Mouse (Mus musculus) heart, postnatal 0 days (tissue): ENCODE results near the gene Epha5. TPM values are rescaled to one million over a fixed set of nuclear protein-coding genes. Genes with fewer than 3 reads are reported as not detected.

Experiments
- ATAC-seq: fragments of 200-750 bp; cut with Nextera tagmentation; 2 replicates; pipeline ENCODE4 v1.8.0; 2017; ENCODE audit warnings: low read depth, moderate number of reproducible peaks, moderate library complexity; ENCODE audit not compliant: insufficient read depth
- DNase-seq: peaks from one replicate; pipeline ENCODE4 v3.0.0-alpha.2; 2016; ENCODE audit warnings: low spot score
- H3K27ac ChIP-seq: fragments of 300-500 bp; sonication (generic); 2 replicates; pipeline ENCODE4 v1.5.1; 2014; ENCODE audit warnings: low read depth, mild to moderate bottlenecking
- H3K27me3 ChIP-seq: fragments of 300-500 bp; sonication (generic); 2 replicates; pipeline ENCODE4 v1.6.1; 2014; ENCODE audit warnings: low read length, mixed read lengths; ENCODE audit not compliant: control insufficient read depth, insufficient read depth
- H3K36me3 ChIP-seq: fragments of 300-500 bp; sonication (generic); replicated peaks from 2 replicates; pipeline ENCODE4 v1.6.1; 2014; ENCODE audit warnings: low read length, mixed read lengths; ENCODE audit not compliant: control insufficient read depth, insufficient read depth
- H3K4me1 ChIP-seq: fragments of 300-500 bp; sonication (generic); 2 replicates; pipeline ENCODE4 v1.6.1; 2014; ENCODE audit warnings: antibody characterized with exemption; ENCODE audit not compliant: control insufficient read depth, insufficient read depth
- H3K4me2 ChIP-seq: fragments of 300-500 bp; sonication (generic); 2 replicates; pipeline ENCODE4 v1.6.1; 2014; ENCODE audit warnings: low read depth, mild to moderate bottlenecking, low read length, moderate library complexity
- H3K4me3 ChIP-seq: fragments of 300-500 bp; sonication (generic); 2 replicates; pipeline ENCODE4 v1.5.1; 2014; ENCODE audit warnings: low read depth, low read length
- H3K9ac ChIP-seq: fragments of 300-500 bp; sonication (generic); replicated peaks from 2 replicates; pipeline ENCODE4 v1.6.1; 2014; ENCODE audit warnings: low read depth, low read length, mixed read lengths
- H3K9me3 ChIP-seq: fragments of 300-500 bp; sonication (generic); replicated peaks from 2 replicates; pipeline ENCODE4 v1.6.1; 2016; ENCODE audit warnings: low read length; ENCODE audit not compliant: control insufficient read depth
- CTCF ChIP-seq: IDR thresholded peaks from 2 replicates; pipeline ENCODE4 v1.5.1; 2016; ENCODE audit warnings: antibody characterized with exemption, control low read depth, low read depth
- EP300 ChIP-seq: IDR thresholded peaks from 2 replicates; pipeline ENCODE4 v1.6.1; 2016; ENCODE audit warnings: antibody characterized with exemption, low read depth
- WGBS: fragments of 180-500 bp; shearing (Covaris S2); extraction: QIAGEN DNeasy Blood & Tissue Kit; methylation state at CpG from one replicate; pipeline ENCODE4 v1.1.7; 2014; 5-methylcytosine and 5-hydroxymethylcytosine counted together
- polyA plus RNA-seq: library from polyadenylated mRNA; unstranded; fragments of >200 nt; fragmentation: Nextera tagmentation; extraction: Ambion mirVana; gene quantifications from 2 replicates; pipeline ENCODE4 v1.2.1, GENCODE M21; 2015
- total RNA-seq: library from RNA; depleted of rRNA; stranded (reverse); fragments of >200 nt; gene quantifications from 2 replicates; pipeline ENCODE4 v1.2.3, GENCODE M21; 2014; ENCODE audit warnings: low replicate concordance

Epha5 gene
- total and polyA plus RNA-seq, 2 experiments from 2014 or later: 0.08 to 0.18 TPM

GRCm38 (mm10) chr5:84153095-84153494, 264.1 kb downstream of the Epha5 start:
- H3K27ac ChIP-seq: no peak overlapping the region
- no peaks in the 10 kb centered on the region for H3K9me3 ChIP-seq
- no peak overlapping the region for H3K9ac ChIP-seq
- H3K4me1 ChIP-seq: no peaks in the 10 kb centered on the region
- TF ChIP-seq CTCF: no peak
- 39% methylated on average over 2 of the region's 2 CpGs for WGBS
- H3K4me3 ChIP-seq: no peak overlapping the region
- no peaks in the 10 kb centered on the region for H3K27me3 ChIP-seq
- no peak for ATAC-seq
- DNase-seq: no peak
- H3K36me3 ChIP-seq: no peaks in the 10 kb centered on the region
- H3K4me2 ChIP-seq: no peak overlapping the region

GRCm38 (mm10) chr5:84142138-84142537, 275.0 kb downstream of the Epha5 start:
- Histone ChIP-seq H3K9ac (no peak overlapping the region), H3K9me3 (no peaks in the 10 kb centered on the region), H3K36me3 (no peaks in the 10 kb centered on the region), H3K4me3 (no peak overlapping the region), H3K4me1 (no peaks in the 10 kb centered on the region), H3K4me2 (no peak overlapping the region), H3K27me3 (no peaks in the 10 kb centered on the region), H3K27ac (no peak overlapping the region)
- no peak for ATAC-seq
- 58% methylated on average over 4 of the region's 4 CpGs for WGBS
- DNase-seq: no peak
- TF ChIP-seq CTCF (no peak), EP300 (no peak)

- Histone ChIP-seq H3K9me3 (no peaks in the 10 kb centered on the region), H3K9ac (no peak overlapping the region), H3K27ac (no peak overlapping the region), H3K27me3 (no peaks in the 10 kb centered on the region), H3K4me3 (peak overlapping the region; percentile 18), H3K36me3 (no peaks in the 10 kb centered on the region), H3K4me1 (no peaks in the 10 kb centered on the region), H3K4me2 (peak overlapping the region; percentile 49)
- ATAC-seq (no peak), DNase-seq (peak; percentile 17)
- TF ChIP-seq EP300 (no peak), CTCF (no peak)
- WGBS: 31% methylated on average over 11 of the region's 11 CpGs
These were observed 321.2 kb downstream of the Epha5 start for GRCm38 (mm10) chr5:84095947-84096346.

GRCm38 (mm10) chr5:84081321-84081720, 335.9 kb downstream of the Epha5 start:
- H3K9ac ChIP-seq: no peak overlapping the region
- H3K36me3 ChIP-seq: no peaks in the 10 kb centered on the region
- no peak overlapping the region for H3K27ac ChIP-seq
- H3K4me1 ChIP-seq: no peaks in the 10 kb centered on the region
- TF ChIP-seq EP300 (no peak), CTCF (no peak)
- 64% methylated on average over 6 of the region's 6 CpGs for WGBS
- H3K4me3 ChIP-seq: no peak overlapping the region
- H3K4me2 ChIP-seq: no peak overlapping the region
- DNase-seq: no peak
- ATAC-seq: no peak
- H3K9me3 ChIP-seq: no peaks in the 10 kb centered on the region
- no peaks in the 10 kb centered on the region for H3K27me3 ChIP-seq

- no peaks in the 10 kb centered on the region for H3K27me3 ChIP-seq
- ATAC-seq (no peak), DNase-seq (no peak)
- TF ChIP-seq EP300: no peak
- no peak for TF ChIP-seq CTCF
- H3K4me1 ChIP-seq: no peaks in the 10 kb centered on the region
- no peak overlapping the region for H3K4me2 ChIP-seq
- H3K4me3 ChIP-seq: no peak overlapping the region
- no peak overlapping the region for H3K9ac ChIP-seq
- H3K36me3 ChIP-seq: no peaks in the 10 kb centered on the region
- WGBS: 77% methylated on average over 7 of the region's 7 CpGs
- H3K9me3 ChIP-seq: no peaks in the 10 kb centered on the region
- H3K27ac ChIP-seq: no peak overlapping the region
These were observed 346.2 kb downstream of the Epha5 start for GRCm38 (mm10) chr5:84070976-84071375.

- Histone ChIP-seq H3K4me3 (no peak overlapping the region), H3K9me3 (no peaks in the 10 kb centered on the region), H3K27me3 (no peaks in the 10 kb centered on the region), H3K9ac (no peak overlapping the region), H3K36me3 (no peaks in the 10 kb centered on the region), H3K4me1 (no peaks in the 10 kb centered on the region), H3K27ac (no peak overlapping the region), H3K4me2 (no peak overlapping the region)
- WGBS: 70% methylated on average over 2 of the region's 2 CpGs
- ATAC-seq (no peak), DNase-seq (no peak)
- TF ChIP-seq CTCF: no peak
These were observed 363.3 kb downstream of the Epha5 start for GRCm38 (mm10) chr5:84053880-84054279.
